Mouse (Mus musculus): ENCODE results near the gene Schip1.

GRCm38 (mm10) chr3:68564978-68565674 is 500.5 kb downstream of the Schip1 start:
- TF ChIP-seq CTCF (IDR thresholded peaks at IDR 0.05; ENCODE audit: low read depth) (no peak), EP300 (IDR thresholded peaks at IDR 0.05; ENCODE audit: low read depth) (no peak)
